Mouse (Mus musculus): ENCODE measurements at regions not wholly inside any gene's neighbourhood (a gene's known extent, or its start where the extent isn't known, plus 50 kb on each side); places are given as distances from the start of the nearest gene placed in this dataset.

GRCm38 (mm10) chr2:160507371-160507770 is 138.3 kb upstream of the Top1 start:
- TF ChIP-seq CTCF (IDR thresholded peaks at IDR 0.05; ENCODE audit: low read depth, low read length) (no peak), GATA1 (IDR thresholded peaks at IDR 0.05; ENCODE audit: borderline replicate concordance, low read length) (no peak)
